Mouse (Mus musculus) liver, embryonic 11.5 days (tissue): ENCODE results near the gene Osbpl3. TPM values are rescaled to one million over a fixed set of nuclear protein-coding genes. Genes with fewer than 3 reads are reported as not detected.
A peak's percentile ranks its signal among the peaks of the same experiment; 100 is the strongest.

ENCODE experiments used
- ATAC-seq: fragments of 200-750 bp; cut with Nextera tagmentation; replicated peaks from 2 replicates; pipeline ENCODE4 v1.8.0; 2017; ENCODE audit warnings: moderate number of reproducible peaks, mild to moderate bottlenecking, moderate TSS enrichment, moderate library complexity; ENCODE audit not compliant: low FRiP score
- DNase-seq: peaks from one replicate; pipeline ENCODE4 v3.0.0-alpha.2; 2017; ENCODE audit warnings: low spot score
- H3K27ac ChIP-seq: fragments of 300-500 bp; sonication (generic); 2 replicates; pipeline ENCODE4 v1.5.1; 2014; ENCODE audit warnings: mild to moderate bottlenecking, low read depth, low read length, control low read depth
- H3K27me3 ChIP-seq: fragments of 300-500 bp; sonication (generic); replicated peaks from 2 replicates; pipeline ENCODE4 v1.6.1; 2014; ENCODE audit warnings: low read length, mixed read lengths; ENCODE audit not compliant: control insufficient read depth, insufficient read depth
- H3K36me3 ChIP-seq: fragments of 300-500 bp; sonication (generic); 2 replicates; pipeline ENCODE4 v1.6.1; 2014; ENCODE audit warnings: mild to moderate bottlenecking, low read length, moderate library complexity, mixed read lengths; ENCODE audit not compliant: control insufficient read depth, insufficient read depth
- H3K4me1 ChIP-seq: fragments of 300-500 bp; sonication (generic); replicated peaks from 2 replicates; pipeline ENCODE4 v1.6.1; 2014; ENCODE audit warnings: low read length, mixed read lengths; ENCODE audit not compliant: control insufficient read depth, insufficient read depth
- H3K4me2 ChIP-seq: fragments of 300-500 bp; sonication (generic); 2 replicates; pipeline ENCODE4 v1.6.1; 2014; ENCODE audit warnings: mild to moderate bottlenecking, control low read depth, moderate library complexity
- H3K4me3 ChIP-seq: fragments of 300-500 bp; sonication (generic); 2 replicates; pipeline ENCODE4 v1.5.1; 2014; ENCODE audit warnings: low read depth, low read length, control low read depth
- H3K9ac ChIP-seq: fragments of 300-500 bp; sonication (generic); 2 replicates; pipeline ENCODE4 v1.6.1; 2014; ENCODE audit warnings: low read depth, low read length, control low read depth
- H3K9me3 ChIP-seq: fragments of 300-500 bp; sonication (generic); 2 replicates; pipeline ENCODE4 v1.6.1; 2016; ENCODE audit warnings: low read length, inconsistent platforms, mixed read lengths; ENCODE audit not compliant: control insufficient read depth
- WGBS: fragments of 180-500 bp; shearing (Covaris S2); extraction: QIAGEN DNeasy Blood & Tissue Kit; methylation state at CpG from one replicate; pipeline ENCODE4 v1.1.7; 2014; 5-methylcytosine and 5-hydroxymethylcytosine counted together
- polyA plus RNA-seq: library from polyadenylated mRNA; unstranded; fragments of >200 nt; fragmentation: Nextera tagmentation; extraction: Ambion mirVana; gene quantifications from 2 replicates; pipeline ENCODE4 v1.2.1, GENCODE M21; 2014

Osbpl3 gene
- polyA plus RNA-seq, 1 experiment from 2014 or later, result 2.5 TPM

GRCm38 (mm10) chr6:50393960-50394359 lies 62.0 kb downstream of the Osbpl3 start:
- no peaks in the 10 kb centered on the region for H3K4me1 ChIP-seq
- no peak overlapping the region for H3K4me3 ChIP-seq
- no peaks in the 10 kb centered on the region for H3K36me3 ChIP-seq
- DNase-seq, result no peak
- H3K27ac ChIP-seq, result no peak overlapping the region
- no peak overlapping the region for H3K9ac ChIP-seq
- H3K27me3 ChIP-seq, result no peaks in the 10 kb centered on the region
- no peak for ATAC-seq
- no peaks in the 10 kb centered on the region for H3K9me3 ChIP-seq
- 83% methylated on average over 8 of the region's 8 CpGs for WGBS
- no peak overlapping the region for H3K4me2 ChIP-seq

GRCm38 (mm10) chr6:50391951-50392350 lies 64.0 kb downstream of the Osbpl3 start:
- WGBS, result 85% methylated on average over 3 of the region's 3 CpGs
- no peak for ATAC-seq

GRCm38 (mm10) chr6:50390313-50390712 lies 65.7 kb downstream of the Osbpl3 start:
- Histone ChIP-seq H3K4me1 (no peaks in the 10 kb centered on the region), H3K36me3 (no peaks in the 10 kb centered on the region), H3K4me2 (no peak overlapping the region), H3K27ac (no peak overlapping the region), H3K9me3 (no peaks in the 10 kb centered on the region), H3K4me3 (no peak overlapping the region), H3K9ac (no peak overlapping the region), H3K27me3 (no peaks in the 10 kb centered on the region)
- WGBS, result 76% methylated on average over 5 of the region's 5 CpGs
- no peak for ATAC-seq
- no peak for DNase-seq

More at GRCm38 (mm10) chr6:50391951-50392350, 64.0 kb downstream of the Osbpl3 start:
- Histone ChIP-seq H3K4me3 (no peak overlapping the region), H3K4me2 (no peak overlapping the region), H3K4me1 (no peaks in the 10 kb centered on the region), H3K9ac (no peak overlapping the region), H3K27ac (no peak overlapping the region), H3K9me3 (no peaks in the 10 kb centered on the region), H3K27me3 (no peaks in the 10 kb centered on the region), H3K36me3 (no peaks in the 10 kb centered on the region)
- DNase-seq, result no peak

- no peaks in the 10 kb centered on the region for H3K4me1 ChIP-seq
- H3K4me2 ChIP-seq, result no peak overlapping the region
- no peaks in the 10 kb centered on the region for H3K36me3 ChIP-seq
- 56% methylated on average over 5 of the region's 5 CpGs for WGBS
- no peak for ATAC-seq
- no peak overlapping the region for H3K27ac ChIP-seq
- no peak for DNase-seq
- H3K9me3 ChIP-seq, result no peaks in the 10 kb centered on the region
- H3K4me3 ChIP-seq, result no peak overlapping the region
- no peaks in the 10 kb centered on the region for H3K27me3 ChIP-seq
- no peak overlapping the region for H3K9ac ChIP-seq
Measured at GRCm38 (mm10) chr6:50387629-50388028, 68.4 kb downstream of the Osbpl3 start.

- DNase-seq (no peak), ATAC-seq (no peak)
- H3K9ac ChIP-seq, result no peak overlapping the region
- H3K4me2 ChIP-seq, result no peak overlapping the region
- H3K27ac ChIP-seq, result no peak overlapping the region
- WGBS, result 78% methylated on average over 4 of the region's 4 CpGs
- H3K9me3 ChIP-seq, result no peaks in the 10 kb centered on the region
- H3K4me1 ChIP-seq, result peaks cover 5% of the 10 kb centered on the region
- no peaks in the 10 kb centered on the region for H3K27me3 ChIP-seq
- no peak overlapping the region for H3K4me3 ChIP-seq
- no peaks in the 10 kb centered on the region for H3K36me3 ChIP-seq
Measured at GRCm38 (mm10) chr6:50386497-50386896, 69.5 kb downstream of the Osbpl3 start.

- Histone ChIP-seq H3K9me3 (no peaks in the 10 kb centered on the region), H3K4me3 (no peak overlapping the region), H3K9ac (no peak overlapping the region), H3K4me1 (peaks cover 5% of the 10 kb centered on the region), H3K27me3 (no peaks in the 10 kb centered on the region), H3K27ac (no peak overlapping the region), H3K36me3 (no peaks in the 10 kb centered on the region), H3K4me2 (no peak overlapping the region)
- DNase-seq, result no peak
- 83% methylated on average over 8 of the region's 8 CpGs for WGBS
- ATAC-seq, result no peak
Measured at GRCm38 (mm10) chr6:50385451-50386013, 70.5 kb downstream of the Osbpl3 start.

- H3K9ac ChIP-seq, result no peak overlapping the region
- H3K27ac ChIP-seq, result no peak overlapping the region
- H3K4me2 ChIP-seq, result no peak overlapping the region
- H3K27me3 ChIP-seq, result no peaks in the 10 kb centered on the region
- no peak overlapping the region for H3K4me3 ChIP-seq
- WGBS, result 81% methylated on average over 7 of the region's 7 CpGs
- no peaks in the 10 kb centered on the region for H3K36me3 ChIP-seq
- ATAC-seq (no peak), DNase-seq (no peak)
- H3K9me3 ChIP-seq, result no peaks in the 10 kb centered on the region
- peaks cover 13% of the 10 kb centered on the region for H3K4me1 ChIP-seq
Measured at GRCm38 (mm10) chr6:50382711-50383110, 73.3 kb downstream of the Osbpl3 start.

GRCm38 (mm10) chr6:50382196-50382595 lies 73.8 kb downstream of the Osbpl3 start:
- ATAC-seq (no peak), DNase-seq (no peak)
- Histone ChIP-seq H3K9ac (no peak overlapping the region), H3K4me3 (no peak overlapping the region), H3K27me3 (no peaks in the 10 kb centered on the region), H3K27ac (no peak overlapping the region), H3K36me3 (no peaks in the 10 kb centered on the region), H3K9me3 (no peaks in the 10 kb centered on the region), H3K4me2 (peak overlapping the region; percentile 56; the same call in 1 of the 2 replicates), H3K4me1 (peaks cover 16% of the 10 kb centered on the region)
- WGBS, result 67% methylated on average over 8 of the region's 8 CpGs

GRCm38 (mm10) chr6:50381504-50382091 lies 74.4 kb downstream of the Osbpl3 start:
- Histone ChIP-seq H3K9ac (no peak overlapping the region), H3K27ac (no peak overlapping the region), H3K36me3 (no peaks in the 10 kb centered on the region), H3K27me3 (no peaks in the 10 kb centered on the region), H3K4me1 (peaks cover 16% of the 10 kb centered on the region), H3K4me2 (peak overlapping the region; percentile 56), H3K4me3 (peak overlapping the region; percentile 26; the same call in 1 of the 2 replicates), H3K9me3 (no peaks in the 10 kb centered on the region)
- DNase-seq, result no peak
- ATAC-seq, result 0 out of 2 replicates have a peak, but pooled peaks have one; percentile 34
- 26% methylated on average over 10 of the region's 11 CpGs for WGBS
